Mouse (Mus musculus): Measurements from ENCODE around the gene Tigd3. TPM values are rescaled to one million over a fixed set of nuclear protein-coding genes. Genes with fewer than 3 reads are reported as not detected.

The Tigd3 gene
- polyA plus RNA-seq, 1 experiment from 2014 or later: 1.8 TPM

DNA sequence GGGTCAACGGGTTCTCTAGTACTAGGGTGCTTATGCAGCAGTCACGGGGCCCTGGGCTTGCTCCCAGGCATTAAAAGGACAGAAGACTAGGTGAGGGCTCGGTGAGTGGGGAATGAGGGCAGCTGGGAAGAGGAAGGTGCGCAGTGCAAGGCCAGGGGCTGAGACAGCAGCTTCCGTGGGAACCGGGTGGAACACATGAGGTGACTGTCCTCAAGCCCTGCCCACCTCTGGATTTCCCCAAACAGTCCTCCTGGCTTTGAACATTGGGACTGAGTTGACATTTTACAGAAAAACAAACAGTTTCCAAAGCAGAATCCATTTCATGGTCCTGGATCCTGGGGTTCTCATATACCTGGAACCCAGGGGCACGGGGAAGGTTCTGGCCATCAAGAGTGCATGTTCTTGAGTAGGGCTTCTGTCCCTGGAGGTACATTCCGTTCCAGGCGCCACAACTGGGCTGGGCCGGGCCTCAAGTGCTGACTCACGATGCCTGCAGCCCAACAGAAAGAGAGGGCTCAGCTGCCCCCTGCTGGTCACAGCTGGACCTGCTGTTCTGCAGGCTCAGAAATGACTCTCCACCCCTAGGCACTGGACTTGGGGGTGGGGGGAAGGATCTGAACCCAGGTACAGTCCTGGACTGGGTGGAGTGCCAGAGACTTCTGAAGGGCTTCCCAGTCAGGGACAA lies 44.0 kb downstream of the Tigd3 start:
- Histone ChIP-seq H3K27ac (replicated peaks in 1 of 2; ENCODE audit: control insufficient read depth in 1 of 2, insufficient read depth in 1 of 2, low read depth in 2 of 2, low read length in 2 of 2) (peak overlapping the region; percentile 26 to 98), H3K9ac (ENCODE audit: low read length) (peak overlapping the region; percentile 65), H3K4me2 (ENCODE audit: low read length) (peak overlapping the region; percentile 66), H3K36me3 (ENCODE audit: control insufficient read depth, insufficient read depth, low read length) (peaks cover 23% of the 10 kb centered on the region), H3K27me3 (ENCODE audit: control insufficient read depth, insufficient read depth, low read length) (no peaks in the 10 kb centered on the region), H3K4me1 (ENCODE audit: control insufficient read depth in 2 of 2, insufficient read depth in 2 of 2, low read length in 2 of 2) (peaks cover 56 to 69% of the 10 kb centered on the region in 2 experiments), H3K9me3 (ENCODE audit: control insufficient read depth, low read length) (no peaks in the 10 kb centered on the region), H3K4me3 (ENCODE audit: control insufficient read depth in 1 of 2, insufficient read depth in 1 of 2, low read depth in 1 of 2, low read length in 2 of 2) (no peak overlapping the region)
- peak; percentile 5; the same call in 1 of the 2 replicates for ATAC-seq (ENCODE audit: insufficient number of reproducible peaks, insufficient read depth, low FRiP score, low read depth)
- 26% methylated on average over 11 of the region's 11 CpGs for WGBS

DNA sequence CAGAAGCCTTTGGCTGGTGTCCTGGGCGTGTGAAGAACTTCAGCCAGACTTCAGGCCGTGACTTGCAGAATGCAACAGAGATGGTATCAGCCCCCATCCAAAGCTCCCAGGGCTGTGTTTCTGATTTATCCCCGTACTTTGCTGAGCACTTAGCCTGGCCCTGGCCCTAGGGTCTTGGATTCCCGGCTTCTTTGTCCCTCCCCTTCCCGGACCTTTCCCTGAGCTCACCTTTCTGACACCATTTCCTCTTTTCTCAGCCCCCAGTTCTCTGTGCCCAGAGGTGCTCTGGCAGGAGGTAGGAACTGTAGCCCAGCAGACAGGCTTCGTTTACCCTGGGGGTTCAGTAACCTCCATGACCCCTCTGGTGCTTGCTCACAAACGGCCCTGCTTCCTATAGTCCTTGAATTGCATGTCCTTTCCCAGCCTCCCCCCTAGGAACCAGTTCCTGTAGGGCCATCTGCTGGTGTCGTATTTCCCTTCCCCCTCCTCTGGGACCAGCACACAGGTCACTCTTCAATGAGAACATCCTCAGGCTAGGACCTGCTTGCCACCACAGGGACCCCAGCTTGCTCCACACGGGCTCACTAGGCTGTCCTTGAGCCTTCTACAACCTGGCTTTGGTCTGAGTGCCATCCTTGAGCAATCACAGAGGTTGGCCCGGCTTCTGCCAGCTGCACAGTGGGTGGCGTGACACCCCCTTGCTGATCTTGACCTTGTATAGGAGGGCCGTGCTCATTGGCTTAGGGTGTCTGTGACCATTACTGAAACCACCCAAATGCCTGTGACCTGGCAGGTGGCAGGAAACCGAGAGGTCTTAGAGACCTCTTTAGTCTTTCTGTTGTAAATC lies 44.9 kb downstream of the Tigd3 start:
- 34% methylated on average over 13 of the region's 13 CpGs for WGBS
- no peaks in the 10 kb centered on the region for H3K9me3 ChIP-seq (ENCODE audit: control insufficient read depth, low read length)
- H3K4me1 ChIP-seq (ENCODE audit: control insufficient read depth in 2 of 2, insufficient read depth in 2 of 2, low read length in 2 of 2): peaks cover 66 to 79% of the 10 kb centered on the region in 2 experiments
- no peaks in the 10 kb centered on the region for H3K27me3 ChIP-seq (ENCODE audit: control insufficient read depth, insufficient read depth, low read length)
- peaks cover 17% of the 10 kb centered on the region; the same call in 1 of the 2 replicates for H3K36me3 ChIP-seq (ENCODE audit: control insufficient read depth, insufficient read depth, low read length)
- H3K4me3 ChIP-seq (ENCODE audit: control insufficient read depth in 1 of 2, insufficient read depth in 1 of 2, low read depth in 1 of 2, low read length in 2 of 2): peak overlapping the region in 1 of 2 experiments; percentile 8; a peak in 1 of 4 replicates
- peak overlapping the region; percentile 66 for H3K4me2 ChIP-seq (ENCODE audit: low read length)
- peak overlapping the region; percentile 65 for H3K9ac ChIP-seq (ENCODE audit: low read length)
- H3K27ac ChIP-seq (replicated peaks in 1 of 2; ENCODE audit: control insufficient read depth in 1 of 2, insufficient read depth in 1 of 2, low read depth in 2 of 2, low read length in 2 of 2): peak overlapping the region; percentile 95 to 98
- ATAC-seq (ENCODE audit: insufficient number of reproducible peaks, insufficient read depth, low FRiP score, low read depth): no peak

DNA sequence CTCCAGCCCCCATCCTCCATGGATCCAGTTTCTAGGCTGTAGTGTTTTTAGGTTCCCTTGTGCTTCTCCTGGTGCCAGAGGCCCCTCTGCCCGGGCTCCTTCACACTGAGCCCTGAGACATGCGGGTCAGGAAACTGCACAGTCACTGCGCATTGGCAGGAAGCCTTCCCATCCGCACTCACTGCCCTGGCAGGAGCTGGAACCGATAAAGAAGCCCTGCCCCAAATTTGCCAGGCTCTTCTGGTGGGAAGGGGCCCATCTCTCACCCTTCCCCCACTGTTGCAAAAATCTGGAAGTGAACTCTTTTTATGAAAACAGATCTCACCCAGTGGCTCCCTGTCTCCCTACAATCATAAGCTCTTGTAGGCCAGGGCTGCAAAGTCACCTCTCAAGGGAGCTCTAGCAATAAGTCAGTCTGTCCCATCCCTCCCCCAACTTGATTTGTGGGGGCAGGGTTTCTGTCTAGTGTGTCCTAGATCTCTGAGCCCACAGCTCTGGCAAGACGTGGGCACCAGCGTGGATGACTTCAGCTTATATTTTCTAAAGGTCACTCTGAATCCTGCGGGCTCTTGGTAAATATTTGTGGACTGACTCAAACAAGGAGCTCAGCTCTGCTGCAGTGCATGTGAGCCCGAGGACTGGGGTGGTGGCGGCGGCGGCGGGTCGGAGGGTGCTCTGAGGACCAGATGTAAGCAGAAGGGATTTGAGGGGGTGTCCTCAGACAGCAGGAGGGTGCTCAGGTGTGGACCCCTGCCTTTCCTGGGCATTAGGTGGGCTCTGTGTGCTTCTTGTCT lies 45.7 kb downstream of the Tigd3 start:
- Histone ChIP-seq H3K27me3 (ENCODE audit: control insufficient read depth, insufficient read depth, low read length) (no peaks in the 10 kb centered on the region), H3K9me3 (ENCODE audit: control insufficient read depth, low read length) (no peaks in the 10 kb centered on the region), H3K9ac (ENCODE audit: low read length) (peak overlapping the region; percentile 65), H3K36me3 (ENCODE audit: control insufficient read depth, insufficient read depth, low read length) (peaks cover 16% of the 10 kb centered on the region; the same call in 1 of the 2 replicates), H3K4me2 (ENCODE audit: low read length) (peak overlapping the region; percentile 66), H3K4me3 (ENCODE audit: control insufficient read depth in 1 of 2, insufficient read depth in 1 of 2, low read depth in 1 of 2, low read length in 2 of 2) (peak overlapping the region in 1 of 2 experiments; percentile 8; a peak in 1 of 4 replicates), H3K27ac (replicated peaks in 1 of 2; ENCODE audit: control insufficient read depth in 1 of 2, insufficient read depth in 1 of 2, low read depth in 2 of 2, low read length in 2 of 2) (peak overlapping the region; percentile 95 to 98), H3K4me1 (ENCODE audit: control insufficient read depth in 2 of 2, insufficient read depth in 2 of 2, low read length in 2 of 2) (peaks cover 73 to 87% of the 10 kb centered on the region in 2 experiments)
- ATAC-seq (ENCODE audit: insufficient number of reproducible peaks, insufficient read depth, low FRiP score, low read depth): no peak
- 36% methylated on average over 14 of the region's 14 CpGs for WGBS

DNA sequence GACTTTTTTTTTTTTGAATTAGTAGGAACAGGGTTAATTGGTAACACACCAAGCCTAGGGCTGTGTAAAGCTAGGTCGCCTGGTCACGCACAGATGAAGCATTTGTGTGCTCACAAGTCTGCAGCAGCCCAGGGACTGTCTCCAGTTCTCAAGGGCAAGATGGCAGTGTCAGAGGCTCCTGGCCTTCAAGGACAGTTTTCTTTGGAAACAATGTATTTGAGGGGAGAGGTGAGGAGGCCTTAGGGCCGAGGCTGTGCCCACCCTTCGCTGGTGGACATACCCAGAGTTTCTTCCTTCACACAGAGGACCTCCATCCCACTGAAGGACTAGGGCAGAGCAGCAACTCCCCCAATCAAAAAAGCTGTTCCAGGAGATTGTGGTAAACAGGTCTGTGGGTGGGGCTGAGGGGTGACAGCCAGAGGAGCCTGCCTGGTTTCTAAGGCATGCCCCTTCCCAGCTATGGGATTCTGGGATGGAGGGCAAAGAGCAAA lies 46.6 kb downstream of the Tigd3 start:
- peaks cover 71 to 91% of the 10 kb centered on the region in 2 experiments for H3K4me1 ChIP-seq (ENCODE audit: control insufficient read depth in 2 of 2, insufficient read depth in 2 of 2, low read length in 2 of 2)
- H3K4me2 ChIP-seq (ENCODE audit: low read length): peak overlapping the region; percentile 66
- ATAC-seq (ENCODE audit: insufficient number of reproducible peaks, insufficient read depth, low FRiP score, low read depth): no peak
- peak overlapping the region in 1 of 2 experiments; percentile 31; a peak in 1 of 4 replicates for H3K4me3 ChIP-seq (ENCODE audit: control insufficient read depth in 1 of 2, insufficient read depth in 1 of 2, low read depth in 1 of 2, low read length in 2 of 2)
- H3K27ac ChIP-seq (replicated peaks in 1 of 2; ENCODE audit: control insufficient read depth in 1 of 2, insufficient read depth in 1 of 2, low read depth in 2 of 2, low read length in 2 of 2): peak overlapping the region; percentile 95 to 98
- H3K36me3 ChIP-seq (ENCODE audit: control insufficient read depth, insufficient read depth, low read length): peaks cover 11% of the 10 kb centered on the region; the same call in 1 of the 2 replicates
- H3K27me3 ChIP-seq (ENCODE audit: control insufficient read depth, insufficient read depth, low read length): no peaks in the 10 kb centered on the region
- no peaks in the 10 kb centered on the region for H3K9me3 ChIP-seq (ENCODE audit: control insufficient read depth, low read length)
- H3K9ac ChIP-seq (ENCODE audit: low read length): peak overlapping the region; percentile 65
- WGBS: 49% methylated on average over 4 of the region's 4 CpGs

DNA sequence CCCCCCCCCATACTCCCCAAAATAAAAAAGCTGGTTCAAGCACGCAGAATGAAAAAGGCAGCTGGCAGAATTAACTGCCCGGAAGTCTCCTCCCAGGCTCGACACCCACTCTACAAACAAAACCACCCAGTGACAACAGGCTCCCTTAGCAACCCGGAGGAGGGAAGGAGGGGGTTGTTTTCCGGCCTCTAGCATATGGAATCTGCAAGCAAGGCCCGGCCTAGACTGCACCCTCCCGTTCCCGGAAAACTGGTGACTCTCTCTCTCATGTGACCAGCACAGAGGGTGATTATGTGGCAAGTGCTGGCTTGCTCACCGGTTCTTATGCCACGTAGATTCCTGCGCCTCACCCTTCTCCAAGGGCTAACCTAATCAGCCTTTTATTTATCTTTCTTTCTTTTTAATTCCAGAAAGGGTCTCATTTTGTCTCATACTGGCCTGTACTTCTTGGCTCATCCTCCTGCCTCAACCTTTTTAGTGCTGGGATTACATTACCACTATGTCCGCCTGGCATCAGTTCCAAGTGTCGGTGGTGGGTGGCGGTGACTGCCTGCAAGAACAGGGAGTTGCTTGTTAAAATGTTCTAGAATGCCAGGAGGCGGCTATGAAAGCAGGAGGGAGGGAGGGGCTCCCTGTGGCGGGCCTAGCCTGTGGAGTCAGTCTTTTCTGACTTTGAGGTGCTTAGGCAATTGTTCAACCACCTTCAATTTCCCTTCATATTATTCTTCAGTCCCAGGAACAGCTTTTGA lies 47.2 kb downstream of the Tigd3 start:
- H3K27ac ChIP-seq (replicated peaks in 1 of 2; ENCODE audit: control insufficient read depth in 1 of 2, insufficient read depth in 1 of 2, low read depth in 2 of 2, low read length in 2 of 2): peak overlapping the region; percentile 95 to 98
- WGBS: 7% methylated on average over 16 of the region's 16 CpGs

DNA sequence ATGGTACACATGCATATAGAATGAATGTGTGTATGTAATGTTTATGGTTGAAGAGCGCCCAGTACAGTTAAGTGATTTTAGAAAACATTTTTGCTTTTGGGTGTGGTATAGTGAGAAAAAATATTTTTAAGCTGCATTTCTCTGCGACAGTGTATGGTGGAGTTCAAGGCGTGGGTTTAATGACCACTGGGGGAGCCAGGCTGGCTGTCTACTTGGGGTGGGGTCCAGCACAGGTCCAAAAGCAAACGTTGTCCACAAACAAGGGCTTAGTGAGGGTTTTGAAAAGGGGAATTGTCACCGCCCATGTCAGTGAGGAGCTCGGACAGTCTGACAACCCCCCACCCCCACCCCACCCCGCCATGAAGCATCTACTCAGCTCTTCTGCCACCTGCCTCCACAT lies 47.8 kb downstream of the Tigd3 start:
- peak overlapping the region; percentile 95 to 98 for H3K27ac ChIP-seq (replicated peaks in 1 of 2; ENCODE audit: control insufficient read depth in 1 of 2, insufficient read depth in 1 of 2, low read depth in 2 of 2, low read length in 2 of 2)
- H3K9me3 ChIP-seq (ENCODE audit: control insufficient read depth, low read length): no peaks in the 10 kb centered on the region
- peak overlapping the region; percentile 66 for H3K4me2 ChIP-seq (ENCODE audit: low read length)
- H3K36me3 ChIP-seq (ENCODE audit: control insufficient read depth, insufficient read depth, low read length): peaks cover 3% of the 10 kb centered on the region; the same call in 1 of the 2 replicates
- H3K4me1 ChIP-seq (ENCODE audit: control insufficient read depth in 2 of 2, insufficient read depth in 2 of 2, low read length in 2 of 2): peaks cover 68 to 91% of the 10 kb centered on the region in 2 experiments
- ATAC-seq (ENCODE audit: insufficient number of reproducible peaks, insufficient read depth, low FRiP score, low read depth): 0 out of 2 replicates have a peak, but pooled peaks have one; percentile 2
- H3K9ac ChIP-seq (ENCODE audit: low read length): peak overlapping the region; percentile 65
- WGBS: 3% methylated on average over 7 of the region's 7 CpGs
- H3K4me3 ChIP-seq (ENCODE audit: control insufficient read depth in 1 of 2, insufficient read depth in 1 of 2, low read depth in 1 of 2, low read length in 2 of 2): peak overlapping the region; percentile 23 to 31
- H3K27me3 ChIP-seq (ENCODE audit: control insufficient read depth, insufficient read depth, low read length): no peaks in the 10 kb centered on the region

More for the DNA sequence above, 47.2 kb downstream of the Tigd3 start:
- no peaks in the 10 kb centered on the region for H3K27me3 ChIP-seq (ENCODE audit: control insufficient read depth, insufficient read depth, low read length)
- peak overlapping the region; percentile 23 to 31 for H3K4me3 ChIP-seq (ENCODE audit: control insufficient read depth in 1 of 2, insufficient read depth in 1 of 2, low read depth in 1 of 2, low read length in 2 of 2)
- H3K9me3 ChIP-seq (ENCODE audit: control insufficient read depth, low read length): no peaks in the 10 kb centered on the region
- peak overlapping the region; percentile 66 for H3K4me2 ChIP-seq (ENCODE audit: low read length)
- peak; percentile 77 for ATAC-seq (ENCODE audit: insufficient number of reproducible peaks, insufficient read depth, low FRiP score, low read depth)
- H3K9ac ChIP-seq (ENCODE audit: low read length): peak overlapping the region; percentile 65
- H3K4me1 ChIP-seq (ENCODE audit: control insufficient read depth in 2 of 2, insufficient read depth in 2 of 2, low read length in 2 of 2): peaks cover 67 to 91% of the 10 kb centered on the region in 2 experiments
- H3K36me3 ChIP-seq (ENCODE audit: control insufficient read depth, insufficient read depth, low read length): peaks cover 6% of the 10 kb centered on the region; the same call in 1 of the 2 replicates

Data from heart, embryonic 14.5 days (tissue).